In genomic region chr9:103558240-103558639, GRCm38 (mm10) we compare ENCODE assay signal across 9 mouse cellular contexts.
A peak's percentile ranks its signal among the peaks of the same experiment; 100 is the strongest.
DNase-seq lines count a peak whose midpoint lies in the region; ATAC-seq and TF ChIP-seq lines count a peak whose summit lies in the region.
"Had no signal": no experiment of that assay in that cellular context is flagged by ENCODE, and none has a peak within 500 bp of the region (broad histone marks: within the 10 kb centered on the region; RNA-seq: fewer than 3 reads in every experiment).

No protein-coding gene starts in this region.

- no peaks in the 10 kb centered on the region for H3K36me3 ChIP-seq in heart, embryonic 12.5 days
- H3K36me3 ChIP-seq in liver, embryonic 12.5 days: no peaks in the 10 kb centered on the region
- H3K36me3 ChIP-seq: embryonic facial prominence, embryonic 13.5 days had no signal

- H3K9me3 ChIP-seq in heart, embryonic 12.5 days (replicated peaks): no peaks in the 10 kb centered on the region
- H3K9me3 ChIP-seq in liver, embryonic 12.5 days (replicated peaks): no peaks in the 10 kb centered on the region
- H3K9me3 ChIP-seq: embryonic facial prominence, embryonic 13.5 days had no signal

- no peak overlapping the region for H3K4me2 ChIP-seq in heart, embryonic 12.5 days
- H3K4me2 ChIP-seq in liver, embryonic 12.5 days: no peak overlapping the region
- H3K4me2 ChIP-seq: embryonic facial prominence, embryonic 13.5 days had no signal

- ATAC-seq in heart, embryonic 12.5 days (ENCODE audit: insufficient number of reproducible peaks, low FRiP score): no peak
- no peak for ATAC-seq in liver, embryonic 12.5 days

- H3K27me3 ChIP-seq in heart, embryonic 12.5 days (replicated peaks): no peaks in the 10 kb centered on the region
- no peaks in the 10 kb centered on the region for H3K27me3 ChIP-seq in liver, embryonic 12.5 days (replicated peaks)
- H3K27me3 ChIP-seq: embryonic facial prominence, embryonic 13.5 days had no signal

- H3K4me3 ChIP-seq in heart, embryonic 12.5 days: no peak overlapping the region
- no peak overlapping the region for H3K4me3 ChIP-seq in layer of hippocampus, adult 2 months
- H3K4me3 ChIP-seq in liver, embryonic 12.5 days: no peak overlapping the region
- H3K4me3 ChIP-seq: embryonic facial prominence, embryonic 13.5 days had no signal

- no peak for DNase-seq in heart, adult 9 months (ENCODE audit: low spot score in 2 of 2)
- peak; percentile 67 for DNase-seq in cerebellum, adult 8-10 months
- DNase-seq in layer of hippocampus, adult 2 months (ENCODE audit: low spot score in 2 of 2): peak; percentile 66 to 68
- peak; percentile 52 for DNase-seq in lung, postnatal 36 days
- no peak for DNase-seq in kidney, postnatal 36 days
- no peak for DNase-seq in thymus, postnatal 0 days (ENCODE audit: low spot score)

- H3K9ac ChIP-seq in heart, embryonic 12.5 days: no peak overlapping the region
- H3K9ac ChIP-seq in liver, embryonic 12.5 days: no peak overlapping the region
- H3K9ac ChIP-seq: embryonic facial prominence, embryonic 13.5 days had no signal

- WGBS in heart, embryonic 12.5 days: 64% methylated on average over 7 of the region's 7 CpGs
- WGBS in liver, embryonic 12.5 days (ENCODE audit: insufficient replicate concordance): 68% methylated on average over 7 of the region's 7 CpGs

- H3K27ac ChIP-seq in heart, embryonic 12.5 days (ENCODE audit: poor library complexity, severe bottlenecking): peak overlapping the region; percentile 20; the same call in 1 of the 2 replicates
- peak overlapping the region; percentile 72 for H3K27ac ChIP-seq in layer of hippocampus, adult 2 months
- H3K27ac ChIP-seq in liver, embryonic 12.5 days: no peak overlapping the region

- TF ChIP-seq CTCF in layer of hippocampus, adult 2 months (conservative IDR thresholded peaks at IDR 0.05): no peak

- H3K4me1 ChIP-seq in heart, embryonic 12.5 days (replicated peaks): peaks cover 40% of the 10 kb centered on the region
- H3K4me1 ChIP-seq in liver, embryonic 12.5 days: no peaks in the 10 kb centered on the region

Comparison
In these comparisons a context has a peak if more than half of its experiments do, and no peak if none do; other contexts are left out.
1. DNase-seq: peak in cerebellum, adult 8-10 months (single experiment), layer of hippocampus, adult 2 months (2 of 2) and lung, postnatal 36 days (single experiment); none in heart, adult 9 months (0 of 2), kidney, postnatal 36 days (0 of 2) and thymus, postnatal 0 days (single experiment).